Mouse (Mus musculus): ENCODE measurements at regions not wholly inside any gene's neighbourhood (a gene's known extent, or its start where the extent isn't known, plus 50 kb on each side); places are given as distances from the start of the nearest gene placed in this dataset.

GRCm38 (mm10) chr3:117132897-117133296 is 164.1 kb upstream of the Palmd start:
- Histone ChIP-seq H3K36me3 (ENCODE audit: control insufficient read depth, insufficient read depth, low read length, poor library complexity, severe bottlenecking) (no peaks in the 10 kb centered on the region), H3K4me1 (ENCODE audit: control insufficient read depth, insufficient read depth, low read length) (no peaks in the 10 kb centered on the region), H3K27me3 (ENCODE audit: control insufficient read depth, insufficient read depth, low read length, poor library complexity, severe bottlenecking) (no peaks in the 10 kb centered on the region), H3K9me3 (replicated peaks; ENCODE audit: control insufficient read depth, insufficient read depth, low read length, poor library complexity, severe bottlenecking) (no peaks in the 10 kb centered on the region), H3K27ac (ENCODE audit: insufficient read depth, low read length) (no peak overlapping the region), H3K4me3 (ENCODE audit: low read depth, low read length) (no peak overlapping the region), H3K9ac (ENCODE audit: low read depth, poor library complexity, severe bottlenecking) (no peak overlapping the region)
- no peak for TF ChIP-seq CTCF (IDR thresholded peaks at IDR 0.05; ENCODE audit: low read depth, low read length)
- no peak for TF ChIP-seq POLR2A (IDR thresholded peaks at IDR 0.05; ENCODE audit: insufficient read depth, low read length)
- no peak for TF ChIP-seq EP300 (IDR thresholded peaks at IDR 0.05; ENCODE audit: insufficient read depth, low read depth, low read length)

GRCm38 (mm10) chr3:117122211-117122610 is 153.4 kb upstream of the Palmd start:
- H3K27me3 ChIP-seq (ENCODE audit: control insufficient read depth, insufficient read depth, low read length, poor library complexity, severe bottlenecking) = no peaks in the 10 kb centered on the region
- no peak overlapping the region for H3K27ac ChIP-seq (ENCODE audit: insufficient read depth, low read length)
- H3K36me3 ChIP-seq (ENCODE audit: control insufficient read depth, insufficient read depth, low read length, poor library complexity, severe bottlenecking) = no peaks in the 10 kb centered on the region
- no peaks in the 10 kb centered on the region for H3K4me1 ChIP-seq (ENCODE audit: control insufficient read depth, insufficient read depth, low read length)
- no peaks in the 10 kb centered on the region for H3K9me3 ChIP-seq (replicated peaks; ENCODE audit: control insufficient read depth, insufficient read depth, low read length, poor library complexity, severe bottlenecking)
- no peak overlapping the region for H3K9ac ChIP-seq (ENCODE audit: low read depth, poor library complexity, severe bottlenecking)
- H3K4me3 ChIP-seq (ENCODE audit: low read depth, low read length) = no peak overlapping the region
- no peak for TF ChIP-seq POLR2A (IDR thresholded peaks at IDR 0.05; ENCODE audit: insufficient read depth, low read length)

- Histone ChIP-seq H3K4me3 (ENCODE audit: low read depth, low read length) (no peak overlapping the region), H3K27ac (ENCODE audit: insufficient read depth, low read length) (no peak overlapping the region), H3K4me1 (ENCODE audit: control insufficient read depth, insufficient read depth, low read length) (no peaks in the 10 kb centered on the region), H3K9ac (ENCODE audit: low read depth, poor library complexity, severe bottlenecking) (no peak overlapping the region), H3K36me3 (ENCODE audit: control insufficient read depth, insufficient read depth, low read length, poor library complexity, severe bottlenecking) (no peaks in the 10 kb centered on the region), H3K27me3 (ENCODE audit: control insufficient read depth, insufficient read depth, low read length, poor library complexity, severe bottlenecking) (no peaks in the 10 kb centered on the region), H3K9me3 (replicated peaks; ENCODE audit: control insufficient read depth, insufficient read depth, low read length, poor library complexity, severe bottlenecking) (no peaks in the 10 kb centered on the region)
- TF ChIP-seq POLR2A (IDR thresholded peaks at IDR 0.05; ENCODE audit: insufficient read depth, low read length) (no peak), EP300 (IDR thresholded peaks at IDR 0.05; ENCODE audit: insufficient read depth, low read depth, low read length) (no peak), CTCF (IDR thresholded peaks at IDR 0.05; ENCODE audit: low read depth, low read length) (no peak)
Observed at GRCm38 (mm10) chr3:117120086-117121055, 151.6 kb upstream of the Palmd start.

GRCm38 (mm10) chr3:117119576-117119975 is 150.8 kb upstream of the Palmd start:
- no peaks in the 10 kb centered on the region for H3K36me3 ChIP-seq (ENCODE audit: control insufficient read depth, insufficient read depth, low read length, poor library complexity, severe bottlenecking)
- no peaks in the 10 kb centered on the region for H3K27me3 ChIP-seq (ENCODE audit: control insufficient read depth, insufficient read depth, low read length, poor library complexity, severe bottlenecking)
- H3K4me3 ChIP-seq (ENCODE audit: low read depth, low read length) = no peak overlapping the region
- H3K9ac ChIP-seq (ENCODE audit: low read depth, poor library complexity, severe bottlenecking) = no peak overlapping the region
- H3K27ac ChIP-seq (ENCODE audit: insufficient read depth, low read length) = no peak overlapping the region
- no peaks in the 10 kb centered on the region for H3K9me3 ChIP-seq (replicated peaks; ENCODE audit: control insufficient read depth, insufficient read depth, low read length, poor library complexity, severe bottlenecking)
- no peaks in the 10 kb centered on the region for H3K4me1 ChIP-seq (ENCODE audit: control insufficient read depth, insufficient read depth, low read length)
- TF ChIP-seq POLR2A (IDR thresholded peaks at IDR 0.05; ENCODE audit: insufficient read depth, low read length) = no peak
- TF ChIP-seq EP300 (IDR thresholded peaks at IDR 0.05; ENCODE audit: insufficient read depth, low read depth, low read length) = no peak
- TF ChIP-seq CTCF (IDR thresholded peaks at IDR 0.05; ENCODE audit: low read depth, low read length) = no peak

GRCm38 (mm10) chr3:117117838-117118237 is 149.1 kb upstream of the Palmd start:
- Histone ChIP-seq H3K9ac (ENCODE audit: low read depth, poor library complexity, severe bottlenecking) (no peak overlapping the region), H3K27ac (ENCODE audit: insufficient read depth, low read length) (no peak overlapping the region), H3K4me1 (ENCODE audit: control insufficient read depth, insufficient read depth, low read length) (no peaks in the 10 kb centered on the region), H3K36me3 (ENCODE audit: control insufficient read depth, insufficient read depth, low read length, poor library complexity, severe bottlenecking) (no peaks in the 10 kb centered on the region), H3K9me3 (replicated peaks; ENCODE audit: control insufficient read depth, insufficient read depth, low read length, poor library complexity, severe bottlenecking) (no peaks in the 10 kb centered on the region), H3K4me3 (ENCODE audit: low read depth, low read length) (no peak overlapping the region), H3K27me3 (ENCODE audit: control insufficient read depth, insufficient read depth, low read length, poor library complexity, severe bottlenecking) (no peaks in the 10 kb centered on the region)
- TF ChIP-seq EP300 (IDR thresholded peaks at IDR 0.05; ENCODE audit: insufficient read depth, low read depth, low read length) (no peak), POLR2A (IDR thresholded peaks at IDR 0.05; ENCODE audit: insufficient read depth, low read length) (no peak), CTCF (IDR thresholded peaks at IDR 0.05; ENCODE audit: low read depth, low read length) (peak; percentile 23)

- TF ChIP-seq CTCF (IDR thresholded peaks at IDR 0.05; ENCODE audit: low read depth, low read length) (no peak), EP300 (IDR thresholded peaks at IDR 0.05; ENCODE audit: insufficient read depth, low read depth, low read length) (no peak), POLR2A (IDR thresholded peaks at IDR 0.05; ENCODE audit: insufficient read depth, low read length) (no peak)
- Histone ChIP-seq H3K27ac (ENCODE audit: insufficient read depth, low read length) (no peak overlapping the region), H3K9me3 (replicated peaks; ENCODE audit: control insufficient read depth, insufficient read depth, low read length, poor library complexity, severe bottlenecking) (no peaks in the 10 kb centered on the region), H3K27me3 (ENCODE audit: control insufficient read depth, insufficient read depth, low read length, poor library complexity, severe bottlenecking) (no peaks in the 10 kb centered on the region), H3K4me3 (ENCODE audit: low read depth, low read length) (no peak overlapping the region), H3K9ac (ENCODE audit: low read depth, poor library complexity, severe bottlenecking) (no peak overlapping the region), H3K4me1 (ENCODE audit: control insufficient read depth, insufficient read depth, low read length) (no peaks in the 10 kb centered on the region), H3K36me3 (ENCODE audit: control insufficient read depth, insufficient read depth, low read length, poor library complexity, severe bottlenecking) (no peaks in the 10 kb centered on the region)
Observed at GRCm38 (mm10) chr3:117116210-117116609, 147.4 kb upstream of the Palmd start.
